Mouse (Mus musculus) ES-Bruce4 (cell line): ENCODE measurements around the gene Rims3. TPM values are rescaled to one million over a fixed set of nuclear protein-coding genes. Genes with fewer than 3 reads are reported as not detected.

Experiments used
- H3K27ac ChIP-seq: 2 replicates; pipeline ENCODE4 v1.5.1; 2012; ENCODE audit warnings: low read length, inconsistent platforms; ENCODE audit not compliant: insufficient read depth
- H3K27me3 ChIP-seq: 2 replicates; pipeline ENCODE4 v1.6.1; 2012; ENCODE audit warnings: mild to moderate bottlenecking, low read length, inconsistent platforms; ENCODE audit not compliant: control insufficient read depth, poor library complexity, insufficient read depth, severe bottlenecking
- H3K36me3 ChIP-seq: 2 replicates; pipeline ENCODE4 v1.6.1; 2012; ENCODE audit warnings: inconsistent platforms, mild to moderate bottlenecking, low read length, moderate library complexity; ENCODE audit not compliant: control insufficient read depth, poor library complexity, insufficient read depth, severe bottlenecking
- H3K4me1 ChIP-seq: one replicate; pipeline ENCODE4 v1.8.1; 2011; ENCODE audit warnings: low read length; ENCODE audit not compliant: control insufficient read depth, insufficient read depth
- H3K4me3 ChIP-seq: 2 replicates; pipeline ENCODE4 v1.5.1; 2011; ENCODE audit warnings: low read depth, mild to moderate bottlenecking, low read length
- H3K9ac ChIP-seq: 2 replicates; pipeline ENCODE4 v1.6.1; 2012; ENCODE audit warnings: low read depth, mild to moderate bottlenecking, inconsistent platforms; ENCODE audit not compliant: poor library complexity, severe bottlenecking
- H3K9me3 ChIP-seq: replicated peaks from 2 replicates; pipeline ENCODE4 v1.6.1; 2012; ENCODE audit warnings: mild to moderate bottlenecking, low read length, inconsistent platforms; ENCODE audit not compliant: control insufficient read depth, poor library complexity, insufficient read depth, severe bottlenecking
- CTCF ChIP-seq: IDR thresholded peaks from one replicate; pipeline ENCODE4 v1.8.1; 2011; ENCODE audit warnings: low read depth, low read length
- EP300 ChIP-seq: IDR thresholded peaks from 2 replicates; pipeline ENCODE4 v1.6.1; 2011; ENCODE audit warnings: low read depth, low read length; ENCODE audit not compliant: insufficient read depth
- POLR2A ChIP-seq: IDR thresholded peaks from one replicate; pipeline ENCODE4 v1.8.1; 2011; ENCODE audit warnings: low read length; ENCODE audit not compliant: insufficient read depth
- polyA plus RNA-seq: library from polyadenylated mRNA; stranded (reverse); fragments of >200 nt; gene quantifications from 2 replicates; pipeline ENCODE4 v1.2.4, GENCODE M21; 2011; ENCODE audit warnings: low read depth; ENCODE audit not compliant: missing spikeins, insufficient read depth, insufficient read length

Gene Rims3
- polyA plus RNA-seq, 1 experiment = 7.3 TPM

GRCm38 (mm10) chr4:120856376-120856775 lies 1.8 kb downstream of the Rims3 start:
- Histone ChIP-seq H3K4me1 (no peaks in the 10 kb centered on the region), H3K27me3 (no peaks in the 10 kb centered on the region), H3K9ac (no peak overlapping the region), H3K36me3 (no peaks in the 10 kb centered on the region), H3K4me3 (no peak overlapping the region), H3K9me3 (no peaks in the 10 kb centered on the region), H3K27ac (no peak overlapping the region)
- TF ChIP-seq POLR2A (no peak), CTCF (no peak), EP300 (no peak)

- Histone ChIP-seq H3K9me3 (no peaks in the 10 kb centered on the region), H3K9ac (no peak overlapping the region), H3K4me1 (no peaks in the 10 kb centered on the region), H3K27me3 (no peaks in the 10 kb centered on the region), H3K27ac (no peak overlapping the region), H3K36me3 (no peaks in the 10 kb centered on the region), H3K4me3 (no peak overlapping the region)
- TF ChIP-seq CTCF = no peak
- TF ChIP-seq EP300 = no peak
- TF ChIP-seq POLR2A = no peak
Measured at GRCm38 (mm10) chr4:120859865-120860264, 5.2 kb downstream of the Rims3 start.

- TF ChIP-seq POLR2A (no peak), EP300 (no peak), CTCF (no peak)
- Histone ChIP-seq H3K27ac (no peak overlapping the region), H3K27me3 (no peaks in the 10 kb centered on the region), H3K4me3 (no peak overlapping the region), H3K4me1 (no peaks in the 10 kb centered on the region), H3K36me3 (no peaks in the 10 kb centered on the region), H3K9ac (no peak overlapping the region), H3K9me3 (no peaks in the 10 kb centered on the region)
Measured at GRCm38 (mm10) chr4:120866211-120866610, 11.6 kb downstream of the Rims3 start.

- no peaks in the 10 kb centered on the region for H3K36me3 ChIP-seq
- no peaks in the 10 kb centered on the region for H3K27me3 ChIP-seq
- H3K9me3 ChIP-seq = no peaks in the 10 kb centered on the region
- no peak overlapping the region for H3K27ac ChIP-seq
- H3K4me1 ChIP-seq = no peaks in the 10 kb centered on the region
- no peak for TF ChIP-seq EP300
- TF ChIP-seq CTCF = no peak
- H3K9ac ChIP-seq = no peak overlapping the region
- no peak overlapping the region for H3K4me3 ChIP-seq
Measured at GRCm38 (mm10) chr4:120868246-120868645, 13.6 kb downstream of the Rims3 start.

GRCm38 (mm10) chr4:120868988-120869387 lies 14.4 kb downstream of the Rims3 start:
- TF ChIP-seq CTCF (no peak), POLR2A (no peak), EP300 (no peak)

GRCm38 (mm10) chr4:120870262-120870748 lies 15.7 kb downstream of the Rims3 start:
- Histone ChIP-seq H3K9ac (no peak overlapping the region), H3K4me3 (no peak overlapping the region), H3K27ac (no peak overlapping the region), H3K4me1 (no peaks in the 10 kb centered on the region), H3K36me3 (no peaks in the 10 kb centered on the region), H3K9me3 (no peaks in the 10 kb centered on the region), H3K27me3 (no peaks in the 10 kb centered on the region)
- TF ChIP-seq POLR2A (no peak), EP300 (no peak), CTCF (no peak)

More at GRCm38 (mm10) chr4:120868988-120869387, 14.4 kb downstream of the Rims3 start:
- no peak overlapping the region for H3K9ac ChIP-seq
- H3K27me3 ChIP-seq = no peaks in the 10 kb centered on the region
- H3K9me3 ChIP-seq = no peaks in the 10 kb centered on the region
- H3K4me3 ChIP-seq = no peak overlapping the region
- no peaks in the 10 kb centered on the region for H3K4me1 ChIP-seq
- no peak overlapping the region for H3K27ac ChIP-seq
- no peaks in the 10 kb centered on the region for H3K36me3 ChIP-seq
